Comparison of ENCODE assay signal across 15 mouse cellular contexts in the genomic region with DNA sequence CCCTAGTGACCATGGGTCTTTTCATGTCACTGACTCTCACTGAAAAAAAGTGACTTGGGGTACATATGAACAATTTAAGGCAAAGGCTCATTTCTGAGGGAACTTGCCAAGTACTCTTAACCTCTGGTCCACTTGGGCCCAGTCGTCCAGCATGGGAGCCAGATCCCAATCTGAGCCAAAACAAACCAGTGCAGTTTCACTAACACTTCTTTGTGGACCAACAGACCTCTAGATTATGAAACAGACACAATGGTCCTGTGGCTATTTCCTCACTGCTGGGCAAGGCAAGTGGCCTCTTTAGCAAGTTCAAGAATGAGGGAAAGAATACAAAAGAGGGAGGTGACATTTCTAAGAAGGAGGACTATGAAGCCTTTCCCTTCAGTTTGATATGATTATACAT.
A peak's percentile ranks its signal among the peaks of the same experiment; 100 is the strongest.
DNase-seq lines count a peak whose midpoint lies in the region; ATAC-seq and TF ChIP-seq lines count a peak whose summit lies in the region.
"Had no signal": no experiment of that assay in that cellular context is flagged by ENCODE, and none has a peak within 500 bp of the region (broad histone marks: within the 10 kb centered on the region; RNA-seq: fewer than 3 reads in every experiment).

No protein-coding gene starts in this region.

- no peak overlapping the region for H3K9ac ChIP-seq in liver, adult 2 months (ENCODE audit: low read depth, low read length)
- H3K9ac ChIP-seq in liver, embryonic 12.5 days, result no peak overlapping the region
- H3K9ac ChIP-seq in forebrain, embryonic 14.5 days (ENCODE audit: low read length), result no peak overlapping the region
- H3K9ac ChIP-seq: embryonic facial prominence, embryonic 12.5 days; stomach, embryonic 15.5 days had no signal

- ATAC-seq in liver, embryonic 12.5 days, result no peak
- ATAC-seq in forebrain, embryonic 14.5 days, result no peak
- ATAC-seq: hindbrain, postnatal 0 days; Patski had no signal

- no peaks in the 10 kb centered on the region for H3K9me3 ChIP-seq in liver, embryonic 12.5 days (replicated peaks)
- no peaks in the 10 kb centered on the region for H3K9me3 ChIP-seq in forebrain, embryonic 14.5 days (replicated peaks; ENCODE audit: control insufficient read depth, low read length)
- no peaks in the 10 kb centered on the region for H3K9me3 ChIP-seq in forebrain, embryonic 10.5 days
- H3K9me3 ChIP-seq: embryonic facial prominence, embryonic 12.5 days; stomach, embryonic 15.5 days had no signal

- DNase-seq in adrenal gland, postnatal 10 days, result peak; percentile 59
- DNase-seq in adrenal gland, postnatal 25 days, result no peak
- DNase-seq in liver, adult 2 months (ENCODE audit: extremely low read depth, low read depth, low spot score), result peak; percentile 93
- DNase-seq in heart, postnatal 4 days, result peak; percentile 5
- DNase-seq in layer of hippocampus, postnatal 14 days (ENCODE audit: low spot score in 2 of 2), result no peak
- no peak for DNase-seq in forebrain, embryonic 14.5 days (ENCODE audit: low spot score)
- DNase-seq in forebrain, embryonic 10.5 days (ENCODE audit: extremely low spot score, low spot score), result no peak
- DNase-seq: cerebellum, postnatal 36 days; thymus, postnatal 14 days had no signal

- H3K27ac ChIP-seq in liver, adult 2 months (replicated peaks; ENCODE audit: insufficient read depth, low read depth, low read length), result no peak overlapping the region
- H3K27ac ChIP-seq in liver, embryonic 12.5 days, result no peak overlapping the region
- no peak overlapping the region for H3K27ac ChIP-seq in forebrain, embryonic 14.5 days (ENCODE audit: low read depth, low read length)
- H3K27ac ChIP-seq in forebrain, embryonic 10.5 days, result no peak overlapping the region
- H3K27ac ChIP-seq: embryonic facial prominence, embryonic 12.5 days; hindbrain, postnatal 0 days; kidney, postnatal 0 days; stomach, embryonic 15.5 days had no signal

- no peaks in the 10 kb centered on the region for H3K36me3 ChIP-seq in liver, adult 2 months (ENCODE audit: control insufficient read depth, insufficient read depth, low read length)
- no peaks in the 10 kb centered on the region for H3K36me3 ChIP-seq in liver, embryonic 12.5 days
- no peaks in the 10 kb centered on the region for H3K36me3 ChIP-seq in forebrain, embryonic 14.5 days (ENCODE audit: control insufficient read depth, insufficient read depth, low read length)
- no peaks in the 10 kb centered on the region for H3K36me3 ChIP-seq in forebrain, embryonic 10.5 days (replicated peaks)
- H3K36me3 ChIP-seq: embryonic facial prominence, embryonic 12.5 days; stomach, embryonic 15.5 days had no signal

- H3K79me2 ChIP-seq in liver, adult 2 months (ENCODE audit: control insufficient read depth, insufficient read depth, low read length), result no peaks in the 10 kb centered on the region

- peaks cover 2% of the 10 kb centered on the region; the same call in 1 of the 2 replicates for H3K4me1 ChIP-seq in liver, adult 2 months (ENCODE audit: control insufficient read depth, insufficient read depth, low read length)
- H3K4me1 ChIP-seq in liver, embryonic 12.5 days, result no peaks in the 10 kb centered on the region
- no peaks in the 10 kb centered on the region for H3K4me1 ChIP-seq in forebrain, embryonic 14.5 days (ENCODE audit: control insufficient read depth, insufficient read depth, low read length)
- 0 out of 2 replicates have a peak, but pooled peaks cover 3% of the 10 kb centered on the region for H3K4me1 ChIP-seq in forebrain, embryonic 10.5 days
- H3K4me1 ChIP-seq: embryonic facial prominence, embryonic 12.5 days; stomach, embryonic 15.5 days had no signal

- WGBS in liver, adult 2 months, result 16% methylated on average over 1 of the region's 1 CpGs
- WGBS in liver, embryonic 12.5 days (ENCODE audit: insufficient replicate concordance), result 46% methylated on average over 1 of the region's 1 CpGs
- 76% methylated on average over 1 of the region's 1 CpGs for WGBS in forebrain, embryonic 14.5 days
- WGBS in forebrain, embryonic 10.5 days, result 80% methylated on average over 1 of the region's 1 CpGs

- TF ChIP-seq CTCF in liver, adult 2 months (IDR thresholded peaks at IDR 0.05; ENCODE audit: low read depth, low read length), result no peak

- H3K4me2 ChIP-seq in liver, embryonic 12.5 days, result no peak overlapping the region
- no peak overlapping the region for H3K4me2 ChIP-seq in forebrain, embryonic 14.5 days (ENCODE audit: low read length)
- H3K4me2 ChIP-seq: embryonic facial prominence, embryonic 12.5 days; stomach, embryonic 15.5 days had no signal

- no peak overlapping the region for H3K4me3 ChIP-seq in liver, adult 2 months (ENCODE audit: insufficient read depth, low read depth, low read length)
- no peak overlapping the region for H3K4me3 ChIP-seq in liver, embryonic 12.5 days
- no peak overlapping the region for H3K4me3 ChIP-seq in forebrain, embryonic 14.5 days (ENCODE audit: low read depth, low read length)
- no peak overlapping the region for H3K4me3 ChIP-seq in forebrain, embryonic 10.5 days
- H3K4me3 ChIP-seq: embryonic facial prominence, embryonic 12.5 days; stomach, embryonic 15.5 days had no signal

- H3K27me3 ChIP-seq in liver, adult 2 months (ENCODE audit: control insufficient read depth, insufficient read depth, low read length), result no peaks in the 10 kb centered on the region
- no peaks in the 10 kb centered on the region for H3K27me3 ChIP-seq in liver, embryonic 12.5 days (replicated peaks)
- no peaks in the 10 kb centered on the region for H3K27me3 ChIP-seq in forebrain, embryonic 14.5 days (replicated peaks; ENCODE audit: control insufficient read depth, insufficient read depth, low read length)
- no peaks in the 10 kb centered on the region for H3K27me3 ChIP-seq in forebrain, embryonic 10.5 days (ENCODE audit: poor library complexity, severe bottlenecking)
- H3K27me3 ChIP-seq: embryonic facial prominence, embryonic 12.5 days; Patski; stomach, embryonic 15.5 days had no signal

- no peak for TF ChIP-seq POLR2A in liver, adult 2 months (IDR thresholded peaks at IDR 0.05; ENCODE audit: extremely low read depth, insufficient read depth, low read length)

Comparison
In these comparisons a context has a peak if more than half of its experiments do, and no peak if none do; other contexts are left out.
1. DNase-seq: peak in adrenal gland, postnatal 10 days (single experiment), liver, adult 2 months (single experiment) and heart, postnatal 4 days (single experiment); none in adrenal gland, postnatal 25 days (single experiment), layer of hippocampus, postnatal 14 days (0 of 2), forebrain, embryonic 14.5 days (single experiment) and forebrain, embryonic 10.5 days (single experiment).